Mouse (Mus musculus) urinary bladder, postnatal 25 days (tissue): Measurements from ENCODE around the gene Casp3.
"Not testable (repeated sequence)": the region's sequence is repeated elsewhere in the genome, so short reads cannot be mapped to it uniquely, and the experiment has no call there.

Experiments used
- DNase-seq: peaks from one replicate; pipeline ENCODE4 v3.0.0; 2022; ENCODE audit warnings: low spot score

The Casp3 gene

GRCm38 (mm10) chr8:46616879-46617689 is at the start of gene Casp3, which contains the start of gene Primpol:
Casp3 (plus strand) TSS chr8:46617291.
Primpol (minus strand) TSS chr8:46617212.
- peak; percentile 95 for DNase-seq

- no peak for DNase-seq
Measured at GRCm38 (mm10) chr8:46567946-46568345, 49.1 kb upstream of the Casp3 start.

- no peak for DNase-seq
Measured at GRCm38 (mm10) chr8:46568942-46569341, 48.1 kb upstream of the Casp3 start.

GRCm38 (mm10) chr8:46569659-46570441 is 47.2 kb upstream of the Casp3 start:
- DNase-seq, result no peak

GRCm38 (mm10) chr8:46570673-46571072 is 46.4 kb upstream of the Casp3 start:
- no peak for DNase-seq

- no peak for DNase-seq
Measured at GRCm38 (mm10) chr8:46573446-46573845, 43.6 kb upstream of the Casp3 start.

- DNase-seq, result no peak
Measured at GRCm38 (mm10) chr8:46573964-46574363, 43.1 kb upstream of the Casp3 start.

GRCm38 (mm10) chr8:46578794-46579193 is 38.3 kb upstream of the Casp3 start:
- no peak for DNase-seq

GRCm38 (mm10) chr8:46584328-46584727 is 32.8 kb upstream of the Casp3 start:
- DNase-seq, result not testable (repeated sequence)

- DNase-seq, result no peak
Measured at GRCm38 (mm10) chr8:46585576-46585975, 31.5 kb upstream of the Casp3 start.

- no peak for DNase-seq
Measured at GRCm38 (mm10) chr8:46587911-46588310, 29.2 kb upstream of the Casp3 start.

- DNase-seq, result no peak
Measured at GRCm38 (mm10) chr8:46588663-46589062, 28.4 kb upstream of the Casp3 start.

GRCm38 (mm10) chr8:46593067-46593466 is 24.0 kb upstream of the Casp3 start:
- DNase-seq, result no peak

GRCm38 (mm10) chr8:46593772-46594171 is 23.3 kb upstream of the Casp3 start:
- no peak for DNase-seq

- DNase-seq, result no peak
Measured at GRCm38 (mm10) chr8:46595593-46595992, 21.5 kb upstream of the Casp3 start.

- no peak for DNase-seq
Measured at GRCm38 (mm10) chr8:46596530-46596929, 20.6 kb upstream of the Casp3 start.

- no peak for DNase-seq
Measured at GRCm38 (mm10) chr8:46597411-46597810, 19.7 kb upstream of the Casp3 start.

GRCm38 (mm10) chr8:46598114-46598513 is 19.0 kb upstream of the Casp3 start:
- no peak for DNase-seq

GRCm38 (mm10) chr8:46598753-46599152 is 18.3 kb upstream of the Casp3 start:
- no peak for DNase-seq

GRCm38 (mm10) chr8:46599314-46599904 is 17.7 kb upstream of the Casp3 start:
- no peak for DNase-seq

- DNase-seq, result no peak
Measured at GRCm38 (mm10) chr8:46600959-46601707, 16.0 kb upstream of the Casp3 start.

GRCm38 (mm10) chr8:46603587-46603986 is 13.5 kb upstream of the Casp3 start:
- no peak for DNase-seq
